Mouse (Mus musculus) layer of hippocampus, adult 11-12 months (tissue): ENCODE data around the gene Gimap7.

ENCODE experiments used
- DNase-seq: peaks from one replicate; pipeline ENCODE4 v3.0.0; 2022; ENCODE audit warnings: low spot score

Gimap7 gene

DNA sequence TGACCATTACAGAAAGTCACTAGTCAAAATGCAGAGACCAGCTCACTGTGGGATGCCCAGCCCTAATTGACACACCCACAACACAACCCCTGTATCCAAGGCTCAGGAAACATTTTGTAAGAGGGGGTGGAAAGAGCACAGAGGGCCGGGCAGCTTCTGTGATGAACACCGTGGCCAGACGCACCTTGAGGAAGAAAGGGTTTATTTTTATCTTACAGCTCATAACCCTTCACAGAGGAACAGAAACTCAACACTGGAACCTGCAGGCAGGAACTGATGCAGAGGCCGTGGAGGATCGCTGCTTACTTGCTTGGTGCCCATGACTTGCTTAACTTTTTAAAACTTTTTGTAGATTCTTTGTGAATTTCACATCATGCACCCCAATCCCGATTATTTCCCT lies 25.5 kb upstream of the Gimap7 start:
- DNase-seq, result no peak

DNA sequence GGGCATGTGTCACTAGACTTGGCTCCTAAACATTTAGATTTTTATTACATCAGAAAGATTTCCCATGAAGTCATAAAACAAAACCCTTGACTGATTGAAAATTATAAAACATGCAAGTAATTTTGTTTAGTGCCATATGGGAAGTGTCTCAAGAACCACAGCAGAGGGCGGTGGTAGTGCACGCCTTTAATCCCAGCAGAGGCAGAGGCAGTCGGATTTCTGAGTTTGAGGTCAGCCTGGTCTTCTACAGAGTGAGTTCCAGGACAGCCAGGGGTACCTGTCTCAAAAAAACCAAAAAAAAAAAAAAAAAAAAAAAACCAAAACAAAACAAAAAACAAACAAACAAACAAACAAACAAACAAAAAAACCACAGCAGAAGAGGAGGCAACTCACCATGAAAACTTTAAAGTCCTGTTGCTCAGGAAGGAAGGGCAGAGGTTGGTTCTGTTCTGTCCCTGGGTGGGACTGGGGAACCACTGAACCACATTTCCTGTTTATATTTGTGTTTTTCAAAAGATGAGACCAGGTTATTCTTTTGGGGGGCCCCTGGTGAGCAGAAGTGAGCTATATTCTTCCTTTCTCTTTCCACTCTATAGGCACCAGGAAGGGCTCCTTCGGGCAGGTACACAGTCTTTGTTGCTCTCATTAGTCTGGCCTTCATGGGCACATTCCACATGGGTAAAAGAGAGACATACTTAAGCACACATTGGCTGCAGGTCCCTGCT lies 21.4 kb upstream of the Gimap7 start:
- no peak for DNase-seq

DNA sequence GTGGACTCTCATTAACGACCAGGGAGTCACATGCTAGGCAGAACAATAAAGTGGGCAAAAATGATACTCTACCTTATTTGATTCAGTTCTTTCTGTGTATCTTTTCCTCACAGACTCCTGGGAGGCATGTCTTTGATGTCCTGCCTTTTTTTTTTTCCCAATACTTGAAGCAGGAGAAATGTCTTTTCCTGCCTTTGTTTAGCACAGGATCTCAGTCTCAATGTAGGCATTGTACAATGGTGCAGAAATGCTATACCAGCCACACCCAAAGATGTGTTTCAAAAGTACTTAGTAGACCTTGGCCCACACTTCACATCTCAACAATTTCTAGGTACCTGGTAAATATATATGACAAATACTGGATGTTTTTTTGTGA lies 20.9 kb upstream of the Gimap7 start:
- DNase-seq, result no peak

DNA sequence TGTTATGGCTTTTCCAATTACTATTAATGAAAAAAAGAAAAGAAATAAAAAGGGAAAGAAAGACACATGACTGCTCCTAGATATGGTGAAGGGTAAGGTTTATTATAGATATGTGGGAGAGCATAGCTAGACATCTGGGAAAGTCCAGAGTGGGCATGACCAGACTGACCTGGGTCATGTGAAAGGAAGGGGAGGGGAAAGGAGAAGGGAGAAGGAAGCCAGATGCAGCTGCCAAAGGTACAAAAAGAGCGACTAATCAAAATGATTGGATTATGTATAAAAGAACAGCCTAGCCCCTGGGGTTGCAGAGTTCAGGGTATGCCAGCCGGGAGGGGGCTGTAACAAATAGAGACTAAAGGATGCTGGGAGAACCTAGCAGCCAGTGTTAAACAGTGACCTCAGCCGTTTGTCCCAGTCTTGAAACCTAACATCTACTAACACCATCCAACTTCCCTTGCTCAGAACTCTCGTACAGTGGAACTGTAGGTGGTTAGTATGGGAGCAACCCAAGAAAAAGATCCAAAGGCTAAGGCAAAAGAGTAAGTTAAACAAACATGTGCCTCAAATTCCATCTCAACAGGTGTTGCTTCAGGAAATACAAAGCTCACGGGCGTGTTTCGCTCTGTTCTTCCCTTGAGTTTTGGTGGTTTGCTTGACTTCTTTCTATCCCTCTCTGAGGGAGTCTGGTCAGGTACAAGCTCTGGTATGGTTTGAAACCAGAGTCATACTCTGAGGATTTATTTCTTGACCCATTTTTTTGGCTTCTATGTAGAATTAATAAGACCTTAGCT lies 20.2 kb upstream of the Gimap7 start:
- no peak for DNase-seq

DNA sequence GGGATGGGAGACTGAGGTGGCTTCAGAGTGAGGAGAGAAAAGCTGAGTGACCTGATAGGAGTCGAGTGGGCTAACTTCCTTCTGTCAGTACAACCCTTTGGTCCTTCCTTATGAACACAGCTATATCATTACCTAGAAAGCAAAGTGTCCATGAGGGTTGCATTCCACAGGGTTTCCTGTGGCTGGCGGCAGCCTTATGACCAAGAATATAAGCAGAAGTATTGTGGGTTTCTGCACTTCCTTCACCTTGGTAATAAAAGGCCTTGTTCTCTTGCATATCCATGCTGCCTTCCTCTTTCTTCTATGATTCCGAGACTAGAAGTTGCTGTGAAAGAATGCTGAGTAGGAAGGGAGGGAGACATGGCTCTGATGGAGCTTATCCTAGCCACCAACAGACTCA lies 19.5 kb upstream of the Gimap7 start:
- no peak for DNase-seq

DNA sequence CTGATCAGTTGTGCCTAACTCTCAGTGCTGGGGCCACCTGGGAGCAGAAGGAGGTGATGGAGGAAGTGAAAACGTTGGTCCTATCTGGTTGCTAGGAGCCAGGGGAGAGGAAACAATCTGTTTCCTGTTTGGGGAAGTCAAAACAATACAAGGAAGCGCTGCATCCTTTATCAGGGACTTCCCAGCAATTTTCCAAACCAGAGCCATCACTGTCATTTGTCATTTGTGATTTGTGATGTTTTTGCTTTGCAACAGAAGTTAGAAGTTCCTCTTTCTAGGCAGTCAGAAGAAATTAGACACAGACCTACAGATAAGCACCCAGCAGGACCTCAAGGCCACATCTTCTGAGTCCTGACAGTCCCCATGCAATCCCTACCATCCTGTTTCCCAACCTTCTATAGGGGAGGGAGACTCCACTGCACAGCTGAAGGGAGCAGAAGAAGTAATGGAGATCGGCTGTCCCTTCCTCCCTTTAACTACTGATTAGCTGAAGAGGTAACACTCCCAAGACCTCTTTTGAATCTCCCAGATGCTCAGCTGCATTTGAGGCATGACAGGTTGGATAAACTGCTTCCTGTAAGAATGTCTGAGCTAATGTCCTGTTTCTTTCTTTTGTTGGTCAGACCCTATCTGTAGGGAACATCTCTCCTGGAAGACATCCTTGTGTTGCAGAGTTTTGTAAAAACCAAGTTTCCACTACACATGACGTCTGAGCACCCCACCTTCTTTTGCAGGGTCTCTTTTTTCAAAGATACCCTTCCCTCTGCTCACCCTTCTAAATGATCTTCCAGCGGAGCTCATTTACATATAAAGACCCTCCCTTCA lies 18.0 kb upstream of the Gimap7 start:
- no peak for DNase-seq

DNA sequence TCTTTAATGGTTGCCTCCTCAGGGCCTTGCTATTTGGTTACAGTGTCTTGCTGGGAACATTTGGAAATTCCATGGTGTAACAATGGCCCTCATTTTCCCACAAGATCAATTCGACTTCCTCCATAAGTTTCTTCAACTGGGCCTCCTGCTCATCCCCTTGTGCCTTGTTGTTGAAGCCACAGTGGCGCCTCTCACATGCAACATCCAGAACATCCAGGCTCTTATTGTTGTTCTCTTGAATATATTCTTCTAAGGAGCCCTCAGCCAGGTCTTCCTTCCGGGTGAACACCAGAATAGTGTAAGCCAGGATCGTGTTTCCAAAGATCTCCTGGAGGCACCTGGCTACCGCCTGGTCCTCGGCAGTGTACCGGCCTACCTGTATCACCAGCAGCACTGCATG lies 16.3 kb upstream of the Gimap7 start:
- DNase-seq, result no peak

DNA sequence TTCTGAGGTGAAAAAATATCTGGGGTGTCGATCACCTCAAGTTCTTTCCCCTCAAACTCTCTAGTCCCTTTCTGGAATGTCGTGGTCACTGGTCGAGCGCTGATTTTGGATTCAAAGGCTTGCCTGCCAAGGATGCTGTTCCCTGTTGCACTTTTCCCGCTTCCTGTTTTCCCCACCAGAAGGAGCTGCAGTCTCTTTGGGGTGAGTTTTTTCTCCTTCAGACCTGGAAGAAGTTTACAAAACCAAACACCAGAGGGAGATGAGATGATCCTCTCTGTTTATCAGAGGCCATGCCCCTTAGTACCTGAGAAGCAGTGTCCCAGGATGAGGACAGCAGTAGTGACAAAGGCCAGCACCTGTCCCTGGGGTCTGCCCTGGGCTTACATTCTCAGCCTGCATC lies 15.8 kb upstream of the Gimap7 start:
- no peak for DNase-seq

DNA sequence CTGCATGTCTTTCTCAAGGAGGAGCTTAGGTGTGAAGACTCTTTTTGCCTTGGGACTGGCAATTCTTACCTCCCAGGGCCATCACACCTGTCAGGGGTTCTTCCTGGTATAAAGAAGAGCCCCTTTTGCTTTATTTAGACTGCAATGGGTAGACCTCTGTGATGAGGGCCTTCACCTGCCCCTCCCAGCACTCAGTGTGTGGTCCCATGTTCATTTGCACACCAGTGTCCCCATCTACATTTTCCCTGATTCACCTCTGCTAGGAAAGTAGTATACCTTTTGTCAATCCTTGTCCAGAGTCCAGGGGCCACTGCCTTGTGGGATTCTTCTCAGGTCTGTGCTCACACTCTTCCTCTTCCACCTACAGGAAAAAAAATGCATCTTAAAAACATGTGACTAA lies 14.3 kb upstream of the Gimap7 start:
- DNase-seq, result no peak

DNA sequence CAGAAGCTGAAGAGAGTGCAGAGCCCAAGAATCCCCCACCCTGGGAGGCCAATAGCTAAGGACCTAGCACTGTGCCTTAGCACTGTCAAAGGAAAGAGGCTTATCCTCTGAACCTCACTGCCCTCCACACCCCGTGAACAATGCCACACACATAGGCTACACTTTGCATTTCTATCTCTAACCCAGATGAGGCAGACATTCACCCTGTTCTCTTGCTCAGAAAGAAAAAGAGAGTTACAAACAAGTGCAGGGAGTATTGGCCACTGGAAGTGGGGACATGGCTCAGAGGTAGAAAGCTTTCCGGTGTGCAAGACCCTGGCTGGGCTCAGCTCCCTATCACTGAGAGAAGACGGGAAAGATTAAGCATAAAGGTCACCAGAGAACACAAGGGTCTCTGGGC lies 12.3 kb upstream of the Gimap7 start:
- DNase-seq, result no peak

DNA sequence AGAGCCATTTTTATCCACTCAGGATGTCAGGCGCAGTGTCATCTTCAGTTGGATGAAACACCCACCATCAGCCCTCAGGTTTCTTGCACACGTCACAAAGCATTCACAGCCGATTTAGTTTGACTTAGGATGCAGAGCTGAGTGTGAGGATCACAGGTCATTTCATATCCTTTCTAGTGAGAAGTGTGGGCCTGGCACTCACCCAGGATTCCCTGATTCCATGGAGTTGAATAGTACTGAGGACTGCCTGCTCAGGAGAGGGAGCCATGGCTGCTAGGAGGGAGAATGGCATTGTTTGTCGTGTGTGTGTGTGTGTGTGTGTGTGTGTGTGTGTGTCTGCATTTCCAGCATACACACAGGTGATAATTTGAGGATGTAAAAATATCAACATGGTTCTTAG lies 1.9 kb downstream of the Gimap7 start:
- no peak for DNase-seq

DNA sequence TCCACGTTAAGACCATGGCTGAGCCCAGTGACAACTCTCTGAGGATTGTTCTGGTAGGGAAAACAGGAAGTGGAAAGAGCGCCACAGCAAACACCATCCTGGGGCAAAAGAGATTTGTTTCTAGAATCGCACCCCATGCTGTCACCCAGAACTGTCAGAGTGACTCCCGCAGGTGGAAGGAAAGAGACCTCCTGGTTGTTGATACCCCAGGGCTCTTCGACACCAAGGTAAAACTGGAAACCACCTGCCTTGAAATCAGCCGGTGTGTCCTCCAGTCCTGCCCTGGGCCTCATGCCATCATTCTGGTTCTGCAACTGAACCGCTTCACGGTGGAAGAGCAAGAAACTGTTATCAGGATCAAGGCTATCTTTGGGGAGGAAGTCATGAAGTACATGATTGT lies 5.0 kb downstream of the Gimap7 start:
- no peak for DNase-seq

DNA sequence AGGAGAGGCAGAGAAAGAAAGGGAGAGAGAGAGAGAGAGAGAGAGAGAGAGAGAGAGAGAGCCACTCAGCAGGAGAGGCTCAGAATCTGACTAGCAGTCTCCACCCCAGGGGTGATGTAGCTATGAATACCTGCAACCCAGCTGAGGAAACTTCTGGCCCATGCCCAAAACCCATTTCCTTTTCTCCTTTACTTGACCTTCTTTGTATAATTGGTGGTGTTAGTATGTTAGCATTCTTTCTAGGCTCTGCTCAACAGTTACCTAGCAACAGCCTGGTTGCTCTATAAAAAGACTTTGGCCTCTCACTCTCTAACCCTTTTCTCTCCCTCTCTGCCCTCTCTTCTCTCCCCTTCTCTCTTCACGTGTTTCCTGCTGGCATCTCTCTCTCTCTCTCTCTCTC lies 7.1 kb downstream of the Gimap7 start:
- DNase-seq, result no peak

DNA sequence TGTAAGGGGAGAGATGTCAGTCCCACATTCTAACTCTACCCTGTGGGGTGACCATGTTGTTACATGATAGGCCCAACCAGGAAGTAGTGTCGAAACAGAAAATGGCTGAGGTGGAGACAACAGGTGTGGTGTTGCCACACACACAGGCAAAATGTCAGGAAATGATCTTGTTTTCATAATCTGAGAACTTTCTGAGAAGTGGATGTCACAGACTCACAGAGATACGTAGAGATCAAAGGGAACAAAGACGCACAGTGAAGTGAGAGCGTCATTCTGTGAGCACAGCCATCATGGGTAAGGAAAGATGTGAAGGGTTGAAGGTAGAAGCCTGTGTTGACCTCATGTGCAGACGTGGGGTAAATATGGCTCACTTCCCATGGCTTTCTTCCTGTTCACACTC lies 9.3 kb downstream of the Gimap7 start:
- no peak for DNase-seq

DNA sequence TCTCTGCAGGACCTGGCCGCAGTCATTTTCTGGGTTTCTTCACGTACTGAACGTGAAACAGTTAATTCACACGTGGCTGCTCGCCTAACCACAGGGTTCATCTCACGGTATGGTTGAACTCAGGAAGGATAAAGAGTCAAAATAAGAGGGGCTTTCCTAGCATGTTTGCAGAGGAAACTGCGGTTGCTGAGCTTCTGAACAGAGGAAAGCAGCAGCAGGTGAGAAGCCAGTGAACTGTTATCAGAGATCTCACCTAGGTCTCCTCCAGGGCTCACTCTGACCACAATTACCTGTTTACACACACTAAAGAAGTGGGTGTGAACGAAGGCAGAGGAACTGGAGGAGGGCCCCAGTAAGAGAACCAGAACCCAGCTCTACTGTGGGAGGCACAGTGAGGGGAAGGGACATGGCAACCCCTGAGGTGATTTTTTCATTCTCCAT lies 14.5 kb downstream of the Gimap7 start:
- DNase-seq, result no peak

DNA sequence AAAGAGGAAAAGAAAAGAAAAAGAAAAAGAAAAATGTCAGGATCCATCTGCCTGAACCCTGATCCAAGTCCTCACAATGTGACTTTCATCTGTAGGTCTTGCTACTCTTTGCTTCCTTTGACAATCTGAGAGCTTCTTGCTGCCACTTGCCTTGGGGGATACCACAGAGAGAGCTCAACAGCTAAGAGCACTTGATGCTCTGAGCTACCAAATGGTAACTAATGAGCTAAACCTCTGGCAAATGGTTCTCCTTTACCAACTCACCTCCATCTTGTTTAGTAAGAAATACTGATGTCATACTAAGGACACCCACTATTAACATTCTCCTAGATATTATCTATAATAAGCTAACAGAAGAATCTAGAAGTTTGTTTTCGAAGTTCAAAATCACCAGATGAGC lies 15.2 kb downstream of the Gimap7 start:
- no peak for DNase-seq

DNA sequence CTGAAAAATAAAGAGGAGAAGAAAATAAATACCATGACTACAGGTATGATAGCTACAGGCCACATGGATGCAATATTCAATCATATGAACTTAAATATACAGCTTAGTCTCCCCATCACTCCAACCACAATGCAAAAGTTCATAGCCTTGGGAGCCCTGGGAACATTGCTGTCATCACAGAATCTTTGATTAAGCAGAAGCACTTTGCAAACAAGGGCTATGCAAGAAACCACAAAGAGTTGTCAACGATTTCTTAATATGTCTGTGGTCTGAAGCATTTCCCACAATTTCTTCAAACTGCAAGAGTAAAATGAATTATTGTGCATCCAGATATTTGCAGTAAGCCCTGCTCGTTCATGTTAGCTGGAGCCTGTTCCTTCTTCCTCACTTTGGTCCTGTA lies 18.6 kb downstream of the Gimap7 start:
- no peak for DNase-seq

DNA sequence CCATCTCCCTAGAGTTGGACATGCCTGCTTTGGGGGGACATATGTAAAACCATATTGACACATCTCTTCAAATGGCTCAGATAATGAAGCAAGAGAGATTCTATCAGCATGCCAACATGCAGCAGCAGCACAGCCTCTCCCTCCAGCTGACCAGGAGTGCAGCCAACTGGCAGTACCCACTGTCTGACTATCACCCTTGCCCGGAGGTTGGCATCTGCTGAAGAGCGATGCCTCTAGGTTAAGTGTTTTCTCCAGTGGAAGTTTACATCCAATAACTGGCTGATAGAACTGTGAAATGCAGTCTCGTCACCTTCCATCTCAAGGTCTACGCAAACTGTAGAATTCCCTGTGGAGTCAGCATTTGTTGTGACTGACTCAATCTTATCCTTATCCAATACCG lies 19.3 kb downstream of the Gimap7 start:
- no peak for DNase-seq

DNA sequence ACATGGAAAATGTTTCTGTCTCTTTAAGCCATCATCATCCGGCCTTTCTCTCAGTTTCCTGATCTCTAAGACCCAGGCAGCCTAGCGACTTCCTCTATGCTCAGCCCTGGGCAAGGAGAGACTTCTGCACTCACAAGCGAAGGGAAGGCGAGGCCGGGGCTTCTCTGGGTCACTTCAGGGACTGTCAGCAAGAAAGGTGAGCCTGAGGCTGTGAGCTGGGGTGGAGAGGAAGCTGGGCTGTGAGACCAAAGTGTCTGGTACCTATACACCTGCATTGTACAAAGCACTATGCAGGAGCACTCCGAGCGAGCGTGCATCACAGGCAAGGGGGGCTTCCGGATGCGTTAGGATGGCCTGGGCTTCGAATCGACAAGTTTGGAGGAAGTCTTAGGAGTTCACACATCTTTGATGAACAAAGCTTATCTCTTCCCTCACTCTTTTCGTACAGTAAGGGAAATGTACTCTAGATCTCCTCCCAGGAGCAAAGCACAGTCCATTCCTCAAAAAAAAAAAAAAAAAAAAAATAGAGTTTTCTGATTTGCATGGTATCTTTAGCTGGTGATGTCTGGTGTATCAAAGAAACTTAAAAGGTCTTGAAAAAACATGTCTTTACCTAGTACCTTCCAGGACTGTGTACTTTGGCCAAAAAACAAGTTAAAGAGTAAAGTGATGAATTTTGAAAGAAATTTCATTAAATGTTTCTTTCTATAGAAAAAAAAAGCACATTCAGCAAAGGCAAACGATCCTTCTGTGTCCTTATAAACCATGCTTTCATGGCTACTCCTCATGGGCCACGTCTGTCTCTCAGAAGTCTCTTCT lies 20.7 kb downstream of the Gimap7 start, which contains the start of gene Gimap1:
TSS of gene Gimap1 (plus strand) at position 94 of the 819 bp plus-strand sequence.
- no peak for DNase-seq

DNA sequence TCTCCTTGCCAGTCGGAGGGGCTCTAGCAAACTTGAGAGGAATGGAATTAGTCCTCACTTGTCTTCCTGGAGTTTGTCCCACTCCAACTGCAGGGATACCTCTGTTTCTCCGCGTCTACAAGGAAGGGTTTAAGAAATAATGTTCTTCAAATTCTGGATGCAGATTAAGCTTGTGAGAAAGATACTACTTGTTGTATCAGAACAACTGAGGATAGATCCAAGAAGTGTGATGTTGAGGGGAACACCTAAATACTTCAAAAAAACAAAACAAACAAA lies 21.3 kb downstream of the Gimap7 start:
- no peak for DNase-seq

DNA sequence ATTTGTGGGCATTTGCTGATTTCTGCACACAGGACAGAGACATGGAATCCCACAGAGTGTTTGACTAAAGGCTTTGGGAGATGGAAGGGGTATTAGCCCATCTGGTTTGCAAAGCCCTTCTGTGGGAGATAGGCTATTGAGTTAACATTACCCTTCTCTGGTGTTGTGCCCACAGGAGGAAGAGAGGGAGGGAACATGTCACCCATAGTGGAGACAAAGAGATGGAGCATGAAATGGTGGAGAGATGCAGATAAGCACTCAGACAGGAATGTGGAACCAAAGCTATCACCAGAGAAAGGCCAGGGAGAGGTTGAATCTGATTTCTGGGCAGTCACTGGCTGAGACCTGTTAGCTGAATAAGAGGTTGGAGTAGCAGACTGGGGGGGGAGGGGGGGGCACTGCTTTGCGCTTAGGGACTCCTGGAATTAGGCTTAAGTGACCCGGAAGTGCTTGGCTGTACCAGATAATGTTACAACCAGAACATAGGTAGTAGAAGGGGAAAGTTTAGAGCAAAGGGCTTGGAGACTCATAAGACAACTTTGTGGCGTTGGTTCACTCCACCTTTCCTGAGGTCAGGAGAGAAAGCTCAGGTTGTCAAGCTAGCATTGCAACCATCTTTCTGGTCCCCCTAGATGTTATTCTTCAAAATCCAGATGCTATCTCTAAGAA lies 22.2 kb downstream of the Gimap7 start:
- no peak for DNase-seq

DNA sequence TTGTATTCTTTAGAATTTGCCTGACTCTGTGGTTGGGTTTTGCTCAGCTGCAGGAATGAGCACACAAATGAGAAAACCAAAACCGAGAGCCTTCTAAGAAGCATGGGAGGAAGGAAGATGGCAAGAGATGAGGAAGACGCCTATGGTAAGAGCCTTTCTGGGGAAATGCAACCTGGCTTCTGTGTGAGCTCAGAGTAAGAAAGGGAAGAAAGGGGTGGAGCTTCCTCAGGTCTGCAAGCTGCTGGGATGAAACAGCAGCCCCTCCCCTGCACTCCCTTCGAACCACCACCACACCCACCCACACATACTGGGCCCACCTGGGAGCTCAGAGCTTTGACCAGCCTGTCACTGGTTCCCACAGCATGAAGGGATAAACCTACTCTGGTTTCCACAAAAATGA lies 22.9 kb downstream of the Gimap7 start:
- no peak for DNase-seq
